Mouse (Mus musculus) gastrocnemius, adult 2 months (tissue): Measurements from ENCODE around the gene Ctsd. TPM values are rescaled to one million over a fixed set of nuclear protein-coding genes. Genes with fewer than 3 reads are reported as not detected.

Experiments used
- DNase-seq: peaks from one replicate; pipeline ENCODE4 v3.0.0; 2022
- H3K27ac ChIP-seq: fragments of 200-600 bp; 2 replicates; pipeline ENCODE4 v1.8.1; 2022; ENCODE audit warnings: mild to moderate bottlenecking
- H3K4me3 ChIP-seq: fragments of 200-600 bp; 2 replicates; pipeline ENCODE4 v1.8.1; 2022; ENCODE audit warnings: mild to moderate bottlenecking, moderate library complexity
- CTCF ChIP-seq: fragments of 200-600 bp; IDR thresholded peaks from 2 replicates; pipeline ENCODE4 v1.8.1; 2022; ENCODE audit warnings: antibody characterized with exemption, mild to moderate bottlenecking, moderate library complexity
- intact Hi-C: fragments of 180-260 bp; cut with DNase I; formaldehyde crosslinking; loops from one replicate; pipeline ENCODE4 v1.15.1; 2025
- long read RNA-seq, 2 experiments: library from polyadenylated mRNA; stranded (forward); transcript quantifications; one replicate each; pipeline ENCODE4 v2.0.0; 2021
- total RNA-seq, 2 experiments: library from RNA; stranded (reverse); gene quantifications; 2 replicates each; pipeline ENCODE4 v1.2.3; 2021

The Ctsd gene
- total RNA-seq = 100 to 1,000 TPM; 411 to 467 TPM
- long read RNA-seq, experiment 1, transcript Ctsd-202 (9 exons, 2,127 nt) = major isoform, 997 of 1,081 reads
- long read RNA-seq, experiment 1, partial matches to known transcripts = 54 of 1,081 reads
- long read RNA-seq, experiment 1, other reads (novel, unspliced or antisense) = 29 of 1,081 reads
- long read RNA-seq, experiment 2, transcript Ctsd-202 (9 exons, 2,127 nt) = major isoform, 1,119 of 1,224 reads
- long read RNA-seq, experiment 2, partial matches to known transcripts = 90 of 1,224 reads
- long read RNA-seq, experiment 2, other reads (novel, unspliced or antisense) = 15 of 1,224 reads

DNA sequence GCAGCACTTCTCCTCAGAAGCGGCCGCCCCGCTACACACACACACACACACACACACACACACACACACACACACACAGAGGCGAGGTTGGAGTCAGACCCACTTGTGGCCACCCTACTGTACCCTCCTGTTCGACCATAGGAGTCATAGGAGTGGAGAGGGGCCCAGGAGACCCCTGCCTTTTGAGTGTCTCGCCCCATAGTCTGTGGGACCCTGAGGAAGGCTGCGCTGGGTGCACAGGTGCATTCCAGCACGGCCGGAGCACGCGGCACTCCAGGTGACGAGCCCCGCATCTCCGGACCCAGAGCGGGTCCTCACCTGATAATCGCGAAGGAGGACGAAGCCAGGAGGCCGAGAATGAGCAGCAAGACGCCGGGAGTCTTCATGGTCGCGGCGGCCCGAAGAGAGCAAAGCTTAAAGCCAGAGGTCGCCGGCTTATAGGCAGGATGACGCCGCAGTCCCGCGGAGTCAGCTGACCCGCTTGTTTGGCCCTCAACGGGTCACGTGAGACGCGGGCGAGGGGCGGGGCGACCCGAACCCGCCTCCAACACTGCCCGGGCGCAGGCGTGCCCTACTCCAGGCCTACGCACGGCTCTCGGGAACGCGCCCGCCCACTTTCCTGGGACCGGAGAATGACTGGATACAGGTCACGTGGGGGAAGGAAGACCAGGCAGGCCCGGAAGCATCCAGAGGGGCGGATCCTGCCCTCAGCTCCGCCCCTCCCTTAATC, at the start of gene Ctsd:
TSS of gene Ctsd (minus strand) at position 620 of the 730 bp plus-strand sequence.
- intact Hi-C loops = loop anchor here (5.0 kb wide), 1 partner anchor 40 kb away; no protein-coding TSS in a partner anchor
- Histone ChIP-seq H3K4me3 (peak within 1 kb of the TSS; percentile 74), H3K27ac (peak within 1 kb of the TSS; percentile 99)
- DNase-seq = peak; percentile 99
- no peak for TF ChIP-seq CTCF

DNA sequence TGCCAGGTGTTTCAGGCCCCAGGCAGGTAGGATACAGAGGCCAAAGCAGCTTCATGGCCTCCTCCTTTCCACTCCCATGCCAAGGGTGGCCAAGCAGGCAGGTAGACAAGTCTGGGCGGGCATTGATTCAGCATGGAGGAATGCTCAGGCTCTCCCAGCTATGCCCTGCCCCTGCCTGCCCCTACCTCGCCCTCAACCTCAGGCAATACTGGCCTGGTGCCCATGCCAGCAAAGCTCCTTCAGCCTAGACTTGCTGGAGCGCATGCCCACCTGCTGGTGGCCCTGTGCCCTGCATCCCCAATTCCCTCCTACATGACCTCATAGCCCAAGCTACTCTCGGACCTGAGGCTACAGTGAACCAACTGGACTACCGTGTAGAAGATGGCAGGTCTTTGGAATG, 49.5 kb upstream of the Ctsd start:
- H3K4me3 ChIP-seq = no peak overlapping the region
- intact Hi-C loops = no loop called here

DNA sequence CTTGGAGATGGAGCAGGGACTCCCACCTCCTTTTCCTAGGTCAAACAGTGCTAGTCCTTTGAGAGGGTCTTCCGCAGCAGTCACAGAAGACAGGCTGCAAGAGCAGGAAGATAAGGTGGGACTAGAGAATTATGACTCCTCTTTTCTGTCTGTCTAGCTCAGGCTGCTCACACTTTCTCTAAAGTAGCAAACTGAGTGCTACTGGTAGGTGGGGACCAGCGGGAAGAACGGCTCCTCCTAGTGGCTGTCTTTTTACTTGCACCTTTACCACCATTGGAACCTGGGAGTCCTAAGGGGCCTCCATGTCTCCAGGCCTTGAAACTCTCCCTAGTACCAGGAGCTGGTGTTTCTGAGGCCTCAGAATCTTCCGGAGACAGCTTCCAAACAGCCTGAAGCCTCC, 47.7 kb upstream of the Ctsd start:
- Histone ChIP-seq H3K4me3 (no peak overlapping the region), H3K27ac (0 out of 2 replicates have a peak overlapping the region, but pooled peaks have one; percentile 48)
- peak; percentile 92 for TF ChIP-seq CTCF
- intact Hi-C loops = loop anchor here (2.0 kb wide), 1 partner anchor 145 kb away; no protein-coding TSS in a partner anchor
- DNase-seq = peak; percentile 59

More for the DNA sequence above, 49.5 kb upstream of the Ctsd start:
- peak; percentile 63 for DNase-seq
- peak; percentile 34; the same call in 1 of the 2 replicates for TF ChIP-seq CTCF
- H3K27ac ChIP-seq = peak overlapping the region; percentile 49; the same call in 1 of the 2 replicates

DNA sequence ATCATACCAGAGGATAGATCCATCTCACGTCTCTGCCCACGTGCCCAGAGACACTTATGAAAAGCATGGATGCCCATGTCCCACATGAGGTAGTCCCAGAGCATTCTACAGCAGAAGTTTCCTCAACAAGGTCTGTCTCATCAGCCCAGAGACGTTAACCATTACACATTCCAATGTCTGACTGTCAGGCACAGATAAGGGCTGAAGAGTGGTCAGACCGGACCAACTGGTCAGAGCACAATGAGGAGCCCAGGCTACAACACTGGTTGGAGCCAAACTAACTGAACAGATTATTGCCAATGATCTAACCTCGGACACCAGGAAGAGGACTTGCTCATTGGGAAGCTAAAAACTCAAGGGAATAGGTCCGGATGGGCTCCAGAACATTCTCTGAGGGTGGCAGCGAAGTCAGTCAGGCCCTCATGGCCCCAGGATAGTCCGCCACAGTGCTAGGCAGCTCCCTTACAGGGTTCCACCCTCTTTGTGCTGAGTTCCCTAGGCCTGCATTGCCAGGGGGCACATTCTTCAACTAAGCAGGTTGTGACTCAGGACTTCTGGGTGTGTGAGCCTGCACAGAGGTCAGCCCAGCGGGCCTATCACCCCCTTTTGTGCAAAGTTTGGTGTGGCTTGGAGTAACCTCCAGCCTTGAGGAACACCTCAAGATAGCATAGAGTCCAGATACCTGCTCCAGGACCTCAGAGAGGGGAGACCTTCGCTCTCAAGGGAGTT, 46.5 kb upstream of the Ctsd start, which contains the start of gene Syt8:
TSS of gene Syt8 (plus strand) at position 714 of the 729 bp plus-strand sequence.
- H3K27ac ChIP-seq = peak within 1 kb of the TSS; percentile 48; the same call in 1 of the 2 replicates
- TF ChIP-seq CTCF = no peak
- DNase-seq = no peak
- intact Hi-C loops = loop anchor here (2.0 kb wide), 1 partner anchor 146 kb away; no protein-coding TSS in a partner anchor
- no peak within 1 kb of the TSS for H3K4me3 ChIP-seq

DNA sequence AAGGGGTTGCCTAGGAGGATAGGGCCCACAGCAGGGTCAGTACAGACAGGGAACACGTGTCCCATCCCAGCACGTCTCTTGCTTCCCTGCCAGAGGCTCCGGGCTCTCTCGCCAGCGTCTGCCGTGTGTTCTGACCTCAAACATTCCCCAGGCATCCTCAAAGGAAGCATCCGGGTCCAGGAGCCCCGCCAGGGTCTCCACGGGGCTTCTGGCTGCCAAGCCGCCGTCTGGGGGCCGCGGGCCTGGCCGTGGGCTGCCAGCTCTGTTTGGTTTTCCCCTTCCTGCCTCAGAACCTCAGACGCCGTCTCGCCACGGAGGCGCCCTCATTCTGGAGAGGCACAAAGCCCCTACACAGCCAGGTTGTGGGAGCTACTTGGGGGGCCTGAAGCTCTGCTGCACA, 45.8 kb upstream of the Ctsd start:
- H3K27ac ChIP-seq = peak overlapping the region; percentile 40; the same call in 1 of the 2 replicates
- TF ChIP-seq CTCF = no peak
- intact Hi-C loops = loop anchor here (2.0 kb wide), 1 partner anchor 147 kb away; no protein-coding TSS in a partner anchor
- H3K4me3 ChIP-seq = no peak overlapping the region
- DNase-seq = peak; percentile 38

DNA sequence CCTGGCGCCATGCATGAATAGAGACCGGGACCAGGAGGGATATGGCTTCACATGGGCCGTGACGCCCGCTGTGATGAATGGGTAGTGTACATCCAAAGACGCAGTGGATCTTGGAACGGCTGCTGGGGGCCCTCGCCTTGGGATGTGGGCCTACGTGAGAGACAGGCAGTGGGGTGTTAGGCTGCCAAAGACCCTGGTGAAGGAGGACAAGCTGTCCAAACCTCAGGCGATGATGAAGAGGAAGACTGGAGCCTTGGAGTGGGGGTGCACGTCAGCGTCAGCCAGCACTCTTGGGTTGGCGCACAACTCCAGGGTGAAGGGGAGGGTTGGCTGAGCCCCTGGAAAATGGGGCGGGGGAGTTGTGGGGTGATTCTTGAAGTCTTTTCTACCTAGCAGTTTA, 43.3 kb upstream of the Ctsd start:
- Histone ChIP-seq H3K27ac (no peak overlapping the region), H3K4me3 (no peak overlapping the region)
- TF ChIP-seq CTCF = no peak
- no peak for DNase-seq
- intact Hi-C loops = no loop called here

DNA sequence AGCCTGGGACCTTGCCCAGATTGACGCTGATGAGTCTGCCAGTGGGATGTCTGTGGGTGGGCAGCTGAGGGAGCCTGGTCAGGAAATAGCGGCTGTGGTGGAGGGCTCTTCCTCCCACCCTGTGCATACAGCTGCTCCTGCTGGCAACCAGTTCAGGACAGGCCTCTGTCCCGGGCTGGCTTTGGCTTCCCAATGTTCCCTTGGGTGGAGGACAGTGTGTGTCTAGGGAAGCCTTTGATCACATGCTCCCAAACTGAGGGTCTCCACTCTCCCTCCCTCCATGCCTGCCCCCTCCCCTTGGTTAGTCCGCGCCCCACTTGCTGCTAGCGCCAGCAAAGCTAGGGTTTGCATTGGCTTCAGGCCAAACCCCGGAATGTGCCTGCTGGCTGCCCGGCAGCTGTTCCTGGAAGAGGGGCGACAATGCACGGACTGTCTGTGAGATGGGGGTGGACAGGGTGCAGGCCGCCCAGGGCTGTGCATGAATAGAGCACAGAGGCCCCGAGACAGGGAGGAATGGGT, 42.4 kb upstream of the Ctsd start:
- DNase-seq = peak; percentile 61
- peak overlapping the region; percentile 16; the same call in 1 of the 2 replicates for H3K27ac ChIP-seq
- no peak overlapping the region for H3K4me3 ChIP-seq
- TF ChIP-seq CTCF = no peak
- intact Hi-C loops = no loop called here

DNA sequence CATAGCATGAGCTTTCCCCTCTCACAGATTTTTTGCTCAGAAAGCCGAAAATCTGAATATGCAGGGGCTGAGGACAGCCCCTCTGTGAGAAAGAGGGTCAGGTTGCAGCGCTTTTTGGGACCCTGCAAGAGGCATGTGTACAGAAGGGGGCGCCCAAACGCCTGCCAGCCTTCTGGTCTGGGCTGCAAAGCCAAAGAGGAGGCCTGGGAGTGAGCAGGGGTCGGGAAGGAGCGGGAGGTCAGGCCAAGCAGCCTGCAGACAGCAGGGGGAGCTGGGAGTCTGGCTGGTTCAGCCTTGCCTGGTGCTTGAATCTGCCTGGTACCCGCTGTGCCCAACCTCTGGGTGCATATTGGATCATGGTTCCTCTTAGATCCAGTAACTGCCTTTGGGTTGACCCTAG, 40.4 kb upstream of the Ctsd start:
- Histone ChIP-seq H3K27ac (no peak overlapping the region), H3K4me3 (no peak overlapping the region)
- intact Hi-C loops = loop anchor here (5.0 kb wide), 1 partner anchor 41 kb away; the partner anchor contains the start of gene Ctsd
- peak; percentile 52 for TF ChIP-seq CTCF
- DNase-seq = peak; percentile 61

DNA sequence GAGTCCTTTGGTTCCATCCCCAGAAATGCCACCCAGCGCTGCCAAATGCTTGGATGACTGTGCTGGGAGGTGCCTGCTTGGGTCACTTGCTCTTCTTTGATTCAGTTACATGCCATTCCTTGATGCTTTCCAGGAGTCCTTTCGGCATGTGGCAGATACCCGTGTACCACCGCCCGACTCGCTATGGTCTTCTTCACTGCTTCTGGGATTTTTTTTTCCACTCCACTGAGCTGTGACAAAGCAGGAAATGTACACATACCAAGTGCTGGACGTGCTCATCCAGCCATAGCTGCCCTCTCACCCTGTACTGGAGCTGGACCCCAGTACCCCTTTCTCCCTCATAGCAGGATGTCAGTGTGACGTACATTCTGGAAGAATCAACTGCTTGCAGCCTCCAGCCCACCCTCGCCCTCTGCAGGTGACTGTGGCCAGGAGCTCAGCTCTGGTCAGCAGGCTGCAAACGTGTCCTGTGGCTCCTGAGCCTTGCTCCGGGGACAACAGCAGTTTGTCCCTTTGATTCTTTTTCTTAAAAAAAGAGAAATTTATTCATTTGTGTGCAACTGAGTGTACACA, 37.9 kb upstream of the Ctsd start:
- peak; percentile 74 for TF ChIP-seq CTCF

DNA sequence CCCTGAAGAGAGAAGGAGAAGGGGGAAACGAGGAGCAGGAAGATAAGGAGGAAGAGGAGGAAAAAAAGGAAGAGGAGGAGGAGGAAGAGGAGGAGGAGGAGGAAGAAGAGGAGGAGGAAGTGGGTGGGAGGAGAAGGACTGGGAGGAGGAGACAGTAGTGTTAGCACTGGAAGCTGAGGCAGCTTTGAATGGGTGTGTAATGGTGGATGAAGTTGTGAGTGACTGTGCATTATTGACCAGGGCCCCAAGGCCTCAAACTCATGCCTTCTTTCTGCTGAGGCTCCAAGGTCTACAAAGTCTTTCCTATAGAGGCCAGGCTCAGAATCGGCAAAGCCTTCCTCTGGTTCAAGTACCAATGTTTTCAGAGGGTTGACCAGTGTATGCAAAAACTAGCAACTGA, 34.0 kb upstream of the Ctsd start:
- DNase-seq = no peak
- Histone ChIP-seq H3K27ac (no peak overlapping the region), H3K4me3 (no peak overlapping the region)
- intact Hi-C loops = no loop called here
- TF ChIP-seq CTCF = no peak

More for the DNA sequence above, 37.9 kb upstream of the Ctsd start:
- intact Hi-C loops = loop anchor here (5.0 kb wide), 1 partner anchor 38 kb away; the partner anchor contains the start of gene Ctsd
- no peak overlapping the region for H3K27ac ChIP-seq
- peak; percentile 62 for DNase-seq
- no peak overlapping the region for H3K4me3 ChIP-seq

DNA sequence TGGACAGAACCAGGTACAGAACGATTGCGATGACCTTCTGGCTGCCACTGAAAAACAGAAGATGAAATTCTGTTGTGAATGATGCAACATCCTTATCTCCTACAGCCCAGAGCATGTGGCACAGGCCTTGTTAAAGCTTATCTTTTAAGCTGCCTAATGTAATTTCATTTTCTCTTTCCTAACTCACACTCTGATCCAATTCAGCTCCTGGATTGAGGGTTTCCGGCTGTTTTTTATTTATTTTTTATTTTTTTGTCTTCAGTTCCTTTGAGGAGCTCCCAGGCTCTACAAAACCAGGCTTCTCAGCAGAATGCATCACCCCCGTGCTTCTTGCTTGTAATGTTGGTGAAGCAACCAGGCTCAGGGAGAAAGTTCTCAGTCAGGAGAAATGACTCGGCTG, 32.0 kb upstream of the Ctsd start:
- Histone ChIP-seq H3K27ac (no peak overlapping the region), H3K4me3 (no peak overlapping the region)
- intact Hi-C loops = no loop called here
- no peak for TF ChIP-seq CTCF
- DNase-seq = no peak

DNA sequence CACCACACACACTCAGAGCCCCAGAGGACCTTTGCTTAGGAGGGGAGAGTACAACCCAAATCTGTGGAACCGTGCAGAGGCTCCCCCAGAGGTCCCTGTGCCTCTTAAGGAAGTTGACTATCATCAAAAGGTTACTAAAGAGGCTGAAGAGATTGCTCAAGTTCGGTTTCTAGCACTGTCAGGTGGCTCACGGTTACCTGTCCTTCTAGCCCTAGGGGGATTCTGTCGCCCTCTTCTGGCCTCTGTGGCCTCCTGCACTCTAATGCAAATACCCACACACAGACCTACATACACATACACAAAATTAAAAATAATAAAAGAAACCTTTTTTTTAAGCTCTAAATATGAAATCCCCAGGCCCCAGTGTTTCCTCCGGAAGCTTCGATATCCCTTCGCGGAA, 30.8 kb upstream of the Ctsd start:
- Histone ChIP-seq H3K27ac (no peak overlapping the region), H3K4me3 (no peak overlapping the region)
- intact Hi-C loops = no loop called here
- no peak for TF ChIP-seq CTCF
- DNase-seq = no peak
